Mouse (Mus musculus): ENCODE data around the gene Tiam1. TPM values are rescaled to one million over a fixed set of nuclear protein-coding genes. Genes with fewer than 3 reads are reported as not detected.

Tiam1 gene
- total RNA-seq, 1 experiment from 2014 or later = 28.6 TPM

DNA sequence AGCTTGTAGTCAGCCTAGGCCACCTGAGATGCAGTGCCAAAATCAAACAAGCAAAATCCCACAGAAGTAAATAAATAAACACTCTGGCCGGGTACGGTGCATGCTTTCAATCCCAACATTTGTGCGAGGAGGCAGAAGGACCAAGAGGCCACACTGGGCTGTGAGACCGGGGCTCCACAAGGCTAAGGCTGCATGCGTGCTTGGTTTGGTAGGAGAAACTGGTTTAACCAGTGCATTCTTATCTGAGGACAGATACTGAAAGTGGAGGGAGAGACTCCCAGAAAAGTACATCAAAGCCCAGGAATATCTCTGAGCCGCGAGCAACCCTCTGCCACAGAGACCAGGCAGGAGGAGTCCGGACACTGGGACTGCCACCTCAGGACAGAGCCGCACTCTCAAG lies 5.8 kb upstream of the Tiam1 start:
- ATAC-seq (replicated peaks; ENCODE audit: insufficient number of reproducible peaks, low FRiP score, low TSS enrichment, poor library complexity, severe bottlenecking) = no peak

DNA sequence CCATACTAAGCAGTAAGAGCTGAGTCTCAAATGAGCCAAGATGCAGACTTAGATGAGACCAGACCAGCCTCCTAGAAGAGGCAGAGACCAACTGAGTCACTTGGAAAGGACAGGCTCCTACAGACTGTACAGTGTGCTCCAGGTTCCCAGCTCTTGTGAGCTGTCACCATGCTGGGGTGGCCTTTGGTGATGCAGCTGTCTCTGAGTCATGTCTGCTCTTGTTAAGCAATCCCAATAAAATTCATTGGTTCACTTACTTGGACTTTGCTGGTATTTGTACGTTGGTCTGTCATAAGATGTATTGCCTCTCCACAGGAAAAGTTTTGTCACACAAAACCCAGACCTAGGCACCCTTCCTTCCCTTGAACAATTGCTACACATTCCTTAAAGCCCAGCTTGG lies 1.7 kb upstream of the Tiam1 start:
- no peak for ATAC-seq (replicated peaks; ENCODE audit: insufficient number of reproducible peaks, low FRiP score, low TSS enrichment, poor library complexity, severe bottlenecking)

GRCm38 (mm10) chr16:90144541-90144940 lies 972 bp upstream of the Tiam1 start:
- no peak for ATAC-seq (replicated peaks; ENCODE audit: insufficient number of reproducible peaks, low FRiP score, low TSS enrichment, poor library complexity, severe bottlenecking)

DNA sequence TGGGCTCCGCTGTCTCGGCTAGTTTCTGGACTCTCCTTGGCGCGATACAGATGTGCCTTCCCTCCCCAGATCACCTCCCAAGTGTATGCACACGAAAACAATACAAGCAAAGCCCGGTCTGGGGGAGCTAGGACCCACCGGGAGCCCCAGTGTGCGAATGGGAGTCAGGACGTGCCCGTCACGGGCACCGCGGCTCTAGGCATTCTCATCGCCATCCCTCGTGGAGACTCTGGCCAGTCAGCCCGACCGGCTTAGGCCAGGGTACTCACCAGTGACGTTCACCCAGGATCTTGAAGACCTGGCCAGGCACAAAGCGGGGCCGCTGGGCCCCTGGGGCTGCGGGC lies 181 bp downstream of the Tiam1 start:
- peak; percentile 6 for ATAC-seq (replicated peaks; ENCODE audit: insufficient number of reproducible peaks, low FRiP score, low TSS enrichment, poor library complexity, severe bottlenecking)

DNA sequence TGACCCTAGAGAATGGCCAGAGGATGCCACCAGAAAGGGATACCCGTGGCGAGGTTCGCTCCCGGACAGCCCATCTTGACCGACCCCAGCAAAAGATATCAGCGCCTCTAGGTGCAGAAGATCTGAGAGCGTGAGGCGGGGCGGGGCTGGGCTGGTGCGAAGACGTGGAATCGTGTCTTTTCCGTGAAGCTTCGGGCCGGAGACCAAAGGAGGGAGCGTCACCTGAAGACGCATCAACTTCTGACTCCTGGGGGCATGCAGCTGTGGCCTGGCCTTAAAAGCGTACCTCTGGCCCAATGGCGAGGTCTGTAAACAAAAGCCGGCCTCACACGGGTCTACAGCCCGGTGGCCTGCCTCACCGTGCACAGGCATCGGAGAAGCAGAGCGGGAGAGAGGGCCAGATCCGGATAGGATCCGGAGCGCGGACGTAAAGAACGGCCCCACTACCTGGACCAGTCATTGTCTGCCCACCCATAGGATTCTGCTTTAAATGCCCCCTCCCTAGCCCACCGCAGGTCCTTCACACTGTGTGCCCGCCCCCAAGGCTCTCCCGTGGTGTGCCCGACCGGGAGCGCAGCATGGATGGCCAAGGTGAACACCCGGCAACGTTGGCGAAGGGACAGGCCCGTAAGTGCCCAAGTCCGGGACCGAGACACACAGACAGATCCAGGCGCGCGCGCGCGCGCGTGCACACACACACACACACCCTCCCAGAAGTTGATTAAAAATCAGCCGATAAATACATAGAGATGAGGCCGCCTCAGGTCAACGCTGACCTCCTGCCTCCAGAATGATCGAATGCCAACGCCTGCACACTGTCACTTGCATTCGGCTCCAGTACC lies 774 bp downstream of the Tiam1 start:
- 0 out of 2 replicates have a peak, but pooled peaks have one; percentile 0 for ATAC-seq (replicated peaks; ENCODE audit: insufficient number of reproducible peaks, low FRiP score, low TSS enrichment, poor library complexity, severe bottlenecking)

- ATAC-seq (replicated peaks; ENCODE audit: insufficient number of reproducible peaks, low FRiP score, low TSS enrichment, poor library complexity, severe bottlenecking) = no peak
These were observed 1.4 kb downstream of the Tiam1 start for GRCm38 (mm10) chr16:90142247-90142573.

GRCm38 (mm10) chr16:90141556-90141955 lies 2.0 kb downstream of the Tiam1 start:
- no peak for ATAC-seq (replicated peaks; ENCODE audit: insufficient number of reproducible peaks, low FRiP score, low TSS enrichment, poor library complexity, severe bottlenecking)

GRCm38 (mm10) chr16:90140571-90140970 lies 3.0 kb downstream of the Tiam1 start:
- ATAC-seq (replicated peaks; ENCODE audit: insufficient number of reproducible peaks, low FRiP score, low TSS enrichment, poor library complexity, severe bottlenecking) = no peak

- no peak for ATAC-seq (replicated peaks; ENCODE audit: insufficient number of reproducible peaks, low FRiP score, low TSS enrichment, poor library complexity, severe bottlenecking)
These were observed 3.9 kb downstream of the Tiam1 start for GRCm38 (mm10) chr16:90139696-90140095.

DNA sequence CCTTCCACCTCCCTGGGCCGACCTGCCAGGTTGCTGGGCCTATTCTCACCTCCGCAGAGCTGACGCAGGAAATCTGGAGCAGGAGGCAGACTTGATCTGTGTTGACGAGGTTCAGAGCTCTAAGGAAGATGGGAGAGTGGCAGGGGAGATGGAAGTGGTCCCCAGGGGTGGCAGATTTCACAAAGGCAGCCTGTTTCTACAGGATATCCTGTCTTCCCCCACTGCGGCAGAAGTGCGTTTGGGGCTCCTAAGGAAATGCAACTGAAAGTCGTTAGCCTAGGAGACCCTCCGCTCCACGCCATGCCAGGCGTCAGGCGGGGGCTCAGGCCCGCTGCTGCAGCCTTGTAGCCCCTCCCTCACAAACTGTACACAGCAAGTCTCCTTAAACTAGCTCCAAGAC lies 5.4 kb downstream of the Tiam1 start:
- no peak for ATAC-seq (replicated peaks; ENCODE audit: insufficient number of reproducible peaks, low FRiP score, low TSS enrichment, poor library complexity, severe bottlenecking)

- peak; percentile 29; the same call in 1 of the 2 replicates for ATAC-seq (replicated peaks; ENCODE audit: insufficient number of reproducible peaks, low FRiP score, low TSS enrichment, poor library complexity, severe bottlenecking)
These were observed 6.4 kb downstream of the Tiam1 start for GRCm38 (mm10) chr16:90137175-90137574.

GRCm38 (mm10) chr16:90135580-90135979 lies 8.0 kb downstream of the Tiam1 start:
- no peak for ATAC-seq (replicated peaks; ENCODE audit: insufficient number of reproducible peaks, low FRiP score, low TSS enrichment, poor library complexity, severe bottlenecking)

DNA sequence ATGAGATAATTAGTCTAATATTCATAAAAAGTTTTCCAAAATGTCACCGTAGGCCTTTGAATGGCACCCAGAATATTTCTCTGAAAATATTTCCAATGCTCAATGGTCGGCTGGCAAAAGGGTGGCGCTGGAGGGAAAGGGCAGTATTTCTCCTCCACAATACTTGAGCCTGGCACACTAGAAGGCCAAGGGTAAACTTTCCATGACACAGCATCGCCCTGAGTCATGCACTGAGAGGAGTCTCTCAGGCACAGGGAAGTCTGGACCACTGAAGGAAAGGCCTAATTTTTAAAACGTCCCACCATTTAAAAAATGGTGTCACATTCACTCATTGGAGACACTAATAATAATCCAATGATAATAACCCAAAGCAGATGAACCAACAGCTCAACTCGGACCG lies 9.2 kb downstream of the Tiam1 start:
- ATAC-seq (replicated peaks; ENCODE audit: insufficient number of reproducible peaks, low FRiP score, low TSS enrichment, poor library complexity, severe bottlenecking) = no peak

DNA sequence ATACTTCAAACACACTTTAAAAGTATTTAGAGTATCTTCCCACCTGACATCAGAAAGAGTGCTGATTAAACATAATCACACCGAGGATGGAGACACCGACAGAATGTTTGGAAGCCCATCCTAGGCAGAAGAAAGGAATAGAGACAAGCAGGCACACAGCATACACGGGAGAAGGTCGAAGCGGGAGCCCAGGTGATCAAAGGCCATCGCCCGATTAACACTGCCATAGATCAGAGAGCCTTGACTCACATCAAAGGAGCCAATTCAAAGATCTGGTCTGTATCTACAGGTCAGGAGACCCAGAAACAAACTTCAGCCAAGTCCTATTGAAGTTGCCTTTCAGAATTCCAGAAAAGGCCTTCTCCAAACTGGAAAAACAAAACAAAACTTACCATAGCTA lies 10.8 kb downstream of the Tiam1 start:
- no peak for ATAC-seq (replicated peaks; ENCODE audit: insufficient number of reproducible peaks, low FRiP score, low TSS enrichment, poor library complexity, severe bottlenecking)

- ATAC-seq (replicated peaks; ENCODE audit: insufficient number of reproducible peaks, low FRiP score, low TSS enrichment, poor library complexity, severe bottlenecking) = no peak
These were observed 11.2 kb downstream of the Tiam1 start for GRCm38 (mm10) chr16:90132331-90132730.

DNA sequence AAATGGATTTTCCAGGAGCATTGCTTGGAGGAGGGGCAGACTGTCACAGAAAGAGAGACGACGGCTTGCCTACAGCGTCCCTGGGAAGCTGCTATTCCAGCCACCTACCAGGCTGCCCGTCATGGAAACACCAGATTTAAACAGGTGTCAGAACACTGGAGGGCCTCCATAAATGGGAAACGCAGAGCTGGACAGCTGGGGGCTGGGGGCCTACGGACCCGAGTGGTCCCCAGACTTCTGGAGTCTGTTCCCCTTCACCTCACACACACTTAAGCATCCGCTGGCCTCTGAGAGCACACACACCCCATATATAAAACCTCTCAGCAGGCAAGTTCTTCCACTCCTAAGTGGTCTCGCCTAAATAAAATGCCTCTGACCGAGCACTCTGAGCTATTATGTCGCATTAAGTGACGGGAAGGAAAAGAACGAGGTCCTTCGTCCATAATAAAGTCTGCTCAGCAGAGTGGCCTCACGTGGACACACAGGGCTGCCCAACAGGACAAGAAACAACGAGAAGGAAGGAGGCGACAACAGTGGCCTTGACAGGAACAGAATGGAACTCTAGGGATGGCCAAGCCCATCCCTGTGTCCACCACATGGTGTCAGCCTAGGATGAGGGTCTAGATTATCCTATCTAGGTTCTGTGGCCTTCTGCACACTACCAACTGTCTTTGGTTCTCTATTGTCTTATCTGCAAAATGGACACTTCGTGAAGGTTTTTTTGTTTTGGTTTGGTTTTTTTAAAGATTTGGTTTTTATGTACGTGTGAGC lies 14.6 kb downstream of the Tiam1 start:
- ATAC-seq (replicated peaks; ENCODE audit: insufficient number of reproducible peaks, low FRiP score, low TSS enrichment, poor library complexity, severe bottlenecking) = no peak

GRCm38 (mm10) chr16:90128361-90128760 lies 15.2 kb downstream of the Tiam1 start:
- no peak for ATAC-seq (replicated peaks; ENCODE audit: insufficient number of reproducible peaks, low FRiP score, low TSS enrichment, poor library complexity, severe bottlenecking)

DNA sequence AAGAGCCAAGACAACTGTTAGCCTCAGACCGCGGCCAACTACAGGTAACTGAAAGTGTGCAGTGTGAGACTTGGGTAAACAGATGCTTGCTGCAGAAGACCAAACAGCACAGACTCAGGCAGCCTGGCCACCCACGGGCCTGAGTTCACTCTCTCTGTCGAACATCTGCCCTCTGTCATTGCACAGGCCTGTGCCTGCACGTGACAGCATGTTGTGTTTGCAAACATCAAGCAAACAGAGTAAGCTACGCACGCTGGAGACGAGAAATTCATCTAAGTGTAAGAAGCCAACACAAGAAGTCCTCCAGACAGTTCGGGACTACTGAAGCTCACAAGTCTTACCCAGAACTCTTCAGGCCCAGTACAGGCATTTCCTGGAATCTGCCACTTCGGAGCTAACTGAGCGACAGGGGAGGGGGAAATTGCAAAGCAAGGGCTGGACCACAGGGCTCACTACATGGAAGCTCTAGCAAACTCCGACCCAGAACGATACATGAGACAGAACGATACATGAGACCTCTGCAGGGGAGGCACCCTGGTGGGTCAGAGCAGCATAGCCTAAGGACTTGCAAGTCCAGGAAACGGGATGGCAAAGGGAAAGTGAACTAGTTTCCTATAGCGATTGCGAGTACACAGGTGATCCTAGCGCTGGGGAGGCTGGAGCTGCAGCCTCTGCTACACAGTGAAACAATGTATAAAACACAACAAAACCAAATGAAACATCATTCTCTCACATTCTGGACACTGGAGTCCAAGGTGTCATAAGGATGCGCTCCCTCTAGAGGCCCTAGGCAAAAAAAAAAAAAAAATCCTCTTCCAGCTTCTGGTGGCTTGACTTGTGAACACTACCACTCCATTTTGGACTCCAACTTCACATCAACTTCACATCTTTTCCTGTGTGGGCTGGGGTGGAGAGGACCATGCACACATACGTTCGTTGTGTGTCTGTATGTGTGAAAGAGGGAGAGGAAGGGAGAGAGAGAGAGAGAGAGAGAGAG lies 18.0 kb downstream of the Tiam1 start:
- ATAC-seq (replicated peaks; ENCODE audit: insufficient number of reproducible peaks, low FRiP score, low TSS enrichment, poor library complexity, severe bottlenecking) = no peak

DNA sequence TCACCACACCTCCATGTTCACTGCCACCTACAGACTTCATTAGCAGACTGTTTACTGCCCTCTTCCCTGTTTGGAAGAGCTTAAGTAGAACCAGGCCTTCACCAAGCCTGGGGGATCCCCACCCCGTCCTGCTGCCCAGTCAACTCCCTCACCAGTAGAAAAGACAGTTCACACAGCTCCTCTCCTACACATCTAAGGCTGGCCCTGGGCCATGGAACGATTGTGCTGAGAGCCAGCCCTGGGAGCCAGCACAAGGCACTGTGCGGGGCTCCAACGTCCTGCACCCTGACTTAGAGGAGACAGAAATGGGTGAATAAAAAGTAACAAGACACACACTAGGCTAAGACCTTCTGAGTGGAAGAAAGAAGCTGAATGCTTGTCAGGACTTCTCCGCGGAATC lies 20.5 kb downstream of the Tiam1 start:
- ATAC-seq (replicated peaks; ENCODE audit: insufficient number of reproducible peaks, low FRiP score, low TSS enrichment, poor library complexity, severe bottlenecking) = no peak
